8 mouse cellular contexts compared by ENCODE assay signal in genomic region chr11:32454231-32454799, GRCm38 (mm10). TPM values are rescaled to one million over a fixed set of nuclear protein-coding genes. Genes with fewer than 3 reads are reported as not detected.
A peak's percentile ranks its signal among the peaks of the same experiment; 100 is the strongest.
DNase-seq lines count a peak whose midpoint lies in the region; TF ChIP-seq lines count a peak whose summit lies in the region.

No protein-coding gene starts in this region.

- H3K27ac ChIP-seq in cerebellum, adult 2 months (ENCODE audit: insufficient read depth, low read length) = peak overlapping the region; percentile 34
- peak overlapping the region; percentile 99 for H3K27ac ChIP-seq in limb, embryonic 10.5 days

- 0 out of 2 replicates have a peak, but pooled peaks cover 3% of the 10 kb centered on the region for H3K36me3 ChIP-seq in limb, embryonic 10.5 days
- no peaks in the 10 kb centered on the region for H3K36me3 ChIP-seq in myocyte (ENCODE audit: control insufficient read depth, insufficient read depth)

- H3K4me3 ChIP-seq in cerebellum, adult 2 months (replicated peaks; ENCODE audit: insufficient read depth, low read depth, low read length) = peak overlapping the region; percentile 88
- peak overlapping the region; percentile 97 for H3K4me3 ChIP-seq in limb, embryonic 10.5 days
- peak overlapping the region; percentile 53 for H3K4me3 ChIP-seq in myocyte

- 4% methylated on average over 19 of the region's 19 CpGs for WGBS in cerebellum, adult 2 months
- WGBS in limb, embryonic 10.5 days = 2% methylated on average over 19 of the region's 19 CpGs

- TF ChIP-seq CTCF in cerebellum, adult 2 months (IDR thresholded peaks at IDR 0.05; ENCODE audit: borderline replicate concordance, insufficient read depth, low read depth, low read length) = no peak

- peaks cover 3% of the 10 kb centered on the region for H3K4me1 ChIP-seq in cerebellum, adult 2 months (ENCODE audit: control insufficient read depth, insufficient read depth, low read length)
- H3K4me1 ChIP-seq in limb, embryonic 10.5 days = peaks cover 15% of the 10 kb centered on the region

- no peaks in the 10 kb centered on the region for H3K9me3 ChIP-seq in limb, embryonic 10.5 days (replicated peaks)

- no peak for TF ChIP-seq POLR2A in cerebellum, adult 2 months (IDR thresholded peaks at IDR 0.05; ENCODE audit: borderline replicate concordance, insufficient read depth, low read length)
- no peak for TF ChIP-seq POLR2A in myocyte (IDR thresholded peaks at IDR 0.05; ENCODE audit: insufficient read length, low read depth)

- peak overlapping the region; percentile 92 for H3K4me2 ChIP-seq in myocyte (ENCODE audit: low read depth)

- peaks cover 36% of the 10 kb centered on the region for H3K79me2 ChIP-seq in myocyte (ENCODE audit: control insufficient read depth, insufficient read depth)

- H3ac ChIP-seq in myocyte (ENCODE audit: control insufficient read depth, insufficient read length) = peak overlapping the region; percentile 82

- no peaks in the 10 kb centered on the region for H3K27me3 ChIP-seq in cerebellum, adult 2 months (ENCODE audit: control insufficient read depth, insufficient read depth, low read length)
- no peaks in the 10 kb centered on the region for H3K27me3 ChIP-seq in limb, embryonic 10.5 days (ENCODE audit: low read depth, poor library complexity, severe bottlenecking)
- H3K27me3 ChIP-seq in myocyte (ENCODE audit: control insufficient read depth, insufficient read depth, insufficient read length) = no peaks in the 10 kb centered on the region

- DNase-seq in cerebellum, adult 2 months = peak in 1 of 2 experiments; percentile 17
- DNase-seq in cerebellum, adult 9-10 months = no peak
- peak; percentile 36 for DNase-seq in urinary bladder, postnatal 14 days (ENCODE audit: low spot score)
- DNase-seq in urinary bladder, postnatal 36 days (ENCODE audit: low spot score in 2 of 2) = no peak
- DNase-seq in limb, embryonic 10.5 days (ENCODE audit: low spot score) = no peak
- DNase-seq in left cerebral cortex, adult 18-20 months (ENCODE audit: low spot score in 2 of 2) = no peak
- no peak for DNase-seq in urinary bladder, postnatal 4 days (ENCODE audit: low spot score in 2 of 2)

TF ChIP-seq in myocyte, 11 proteins besides CTCF, POLR2A, EP300 and RAD21:
- no peak for TF ChIP-seq POLR2AphosphoS2 (IDR thresholded peaks at IDR 0.05; ENCODE audit: insufficient read length, low read depth)

RNA-seq across cellular contexts. Expression of gene Ubtd2, which starts 0.9 kb away (rescaled TPM):
- 26.4 and 31.8 TPM in 2 replicates for polyA plus RNA-seq in cerebellum, adult 2 months (2012; rRNA removed)
- polyA plus RNA-seq in limb, embryonic 10.5 days (2016; fragmentation: Nextera tagmentation; extraction: Ambion mirVana) = 74.2 and 82.0 TPM in 2 replicates
- 14.6 TPM for polyA plus RNA-seq in myocyte (2012; fragmentation: generic; extraction: Trizol)
- 10 to 100 TPM; 44.0 to 50.1 TPM for total RNA-seq in left cerebral cortex, adult 18-20 months (2021)
